Comparison of ENCODE assay signal across 41 mouse cellular contexts in the genomic region with DNA sequence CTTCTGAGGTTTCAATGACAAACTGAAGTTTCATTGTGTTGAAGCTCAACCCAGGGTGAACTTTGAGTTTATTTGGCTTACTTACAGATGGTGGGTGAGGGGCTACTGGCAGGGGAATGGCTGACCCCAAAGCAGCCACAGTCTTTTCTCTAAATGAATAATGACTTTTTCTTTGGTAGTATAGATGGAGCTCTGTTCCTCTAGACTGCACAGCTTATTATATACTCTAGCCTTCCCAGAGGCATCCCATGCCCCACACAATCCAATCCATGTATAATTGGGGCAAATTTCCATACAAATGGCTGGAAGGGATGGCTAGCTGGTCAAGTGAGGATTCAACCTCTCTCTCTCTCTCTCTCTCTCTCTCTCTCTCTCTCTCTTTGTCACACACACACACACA. TPM values are rescaled to one million over a fixed set of nuclear protein-coding genes. Genes with fewer than 3 reads are reported as not detected.
"Had no signal": no experiment of that assay in that cellular context is flagged by ENCODE, and none has a peak within 500 bp of the region (broad histone marks: within the 10 kb centered on the region; RNA-seq: fewer than 3 reads in every experiment).

No protein-coding gene starts in this region.

- H3K27me3 ChIP-seq: heart, embryonic 12.5 days; hindbrain, embryonic 13.5 days; hindbrain, embryonic 15.5 days; kidney, embryonic 15.5 days; limb, embryonic 13.5 days; limb, embryonic 15.5 days had no signal

- ATAC-seq: hindbrain, postnatal 0 days had no signal

- H3K4me1 ChIP-seq: heart, embryonic 10.5 days; heart, embryonic 12.5 days; hindbrain, embryonic 13.5 days; hindbrain, embryonic 15.5 days; kidney, embryonic 15.5 days; limb, embryonic 13.5 days; limb, embryonic 15.5 days had no signal

- DNase-seq: gastrocnemius, postnatal 14 days; gastrocnemius, postnatal 36 days; heart, adult 18-20 months; heart, postnatal 10 days; kidney, adult 11 months; kidney, adult 2 months; kidney, adult 9 months; kidney, postnatal 14 days; kidney, postnatal 36 days; layer of hippocampus, adult 9-11 months; layer of hippocampus, postnatal 36 days; left cerebral cortex, postnatal 4 days had no signal

- H3K9ac ChIP-seq: heart, embryonic 12.5 days; hindbrain, embryonic 13.5 days; hindbrain, embryonic 15.5 days; kidney, embryonic 15.5 days; limb, embryonic 13.5 days; limb, embryonic 15.5 days had no signal

- H3K27ac ChIP-seq: heart, embryonic 10.5 days; hindbrain, embryonic 13.5 days; hindbrain, embryonic 15.5 days; hindbrain, postnatal 0 days; kidney, embryonic 15.5 days; kidney, postnatal 0 days; limb, embryonic 13.5 days; limb, embryonic 15.5 days had no signal

- H3K4me3 ChIP-seq: heart, embryonic 10.5 days; heart, embryonic 12.5 days; hindbrain, embryonic 13.5 days; hindbrain, embryonic 15.5 days; kidney, embryonic 15.5 days; limb, embryonic 13.5 days; limb, embryonic 15.5 days had no signal

- H3K9me3 ChIP-seq: heart, embryonic 10.5 days; hindbrain, embryonic 13.5 days; hindbrain, embryonic 15.5 days; kidney, embryonic 15.5 days; limb, embryonic 13.5 days; limb, embryonic 15.5 days had no signal

- H3K4me2 ChIP-seq: heart, embryonic 12.5 days; hindbrain, embryonic 13.5 days; hindbrain, embryonic 15.5 days; kidney, embryonic 15.5 days; limb, embryonic 13.5 days; limb, embryonic 15.5 days; liver, embryonic 11.5 days had no signal

- H3K36me3 ChIP-seq: heart, embryonic 10.5 days; heart, embryonic 12.5 days; hindbrain, embryonic 13.5 days; hindbrain, embryonic 15.5 days; kidney, embryonic 15.5 days; limb, embryonic 13.5 days; limb, embryonic 15.5 days had no signal

RNA-seq across cellular contexts. Expression of a gene that starts 4.1 kb away (rescaled TPM):
- total RNA-seq: gastrocnemius, adult 18-20 months; gastrocnemius, adult 8-10 months; gastrocnemius, postnatal 14 days; gastrocnemius, postnatal 36 days; heart, adult 18-20 months; heart, adult 8-10 months; heart, postnatal 10 days; heart, postnatal 25 days; hematopoietic stem cell, adult 5-6 weeks; hindbrain, postnatal 0 days; layer of hippocampus, adult 18-20 months; layer of hippocampus, adult 8-10 months; layer of hippocampus, postnatal 14 days; layer of hippocampus, postnatal 36 days; left cerebral cortex, adult 18-20 months; left cerebral cortex, adult 8-10 months; left cerebral cortex, postnatal 10 days; left cerebral cortex, postnatal 25 days; left cerebral cortex, postnatal 4 days had no signal
- polyA plus RNA-seq: gonadal fat pad, adult 2 months; heart, embryonic 10.5 days; heart, embryonic 12.5 days; heart, embryonic 14.5 days; heart, embryonic 16.5 days; hindbrain, embryonic 11.5 days; hindbrain, embryonic 13.5 days; hindbrain, embryonic 15.5 days; hindbrain, postnatal 0 days; intestine, embryonic 14.5 days; kidney, adult 2 months; kidney, embryonic 15.5 days; kidney, postnatal 0 days; large intestine, adult 2 months; limb, embryonic 11.5 days; limb, embryonic 13.5 days; limb, embryonic 15.5 days; liver, embryonic 11.5 days had no signal

RNA-seq across cellular contexts. Expression of a gene that starts 4.2 kb away (rescaled TPM):
- total RNA-seq: gastrocnemius, adult 18-20 months; gastrocnemius, adult 8-10 months; gastrocnemius, postnatal 14 days; gastrocnemius, postnatal 36 days; heart, adult 18-20 months; heart, adult 8-10 months; heart, postnatal 10 days; heart, postnatal 25 days; hematopoietic stem cell, adult 5-6 weeks; hindbrain, postnatal 0 days; layer of hippocampus, adult 18-20 months; layer of hippocampus, adult 8-10 months; layer of hippocampus, postnatal 14 days; layer of hippocampus, postnatal 36 days; left cerebral cortex, adult 18-20 months; left cerebral cortex, adult 8-10 months; left cerebral cortex, postnatal 10 days; left cerebral cortex, postnatal 25 days; left cerebral cortex, postnatal 4 days had no signal
- polyA plus RNA-seq: gonadal fat pad, adult 2 months; heart, embryonic 10.5 days; heart, embryonic 12.5 days; heart, embryonic 14.5 days; heart, embryonic 16.5 days; hindbrain, embryonic 11.5 days; hindbrain, embryonic 13.5 days; hindbrain, embryonic 15.5 days; hindbrain, postnatal 0 days; intestine, embryonic 14.5 days; kidney, adult 2 months; kidney, embryonic 15.5 days; kidney, postnatal 0 days; large intestine, adult 2 months; limb, embryonic 11.5 days; limb, embryonic 13.5 days; limb, embryonic 15.5 days; liver, embryonic 11.5 days had no signal

RNA-seq across cellular contexts. Expression of a gene that starts 35.7 kb away (rescaled TPM):
- total RNA-seq: gastrocnemius, postnatal 14 days; heart, adult 18-20 months; heart, adult 8-10 months; heart, postnatal 10 days; heart, postnatal 25 days; hematopoietic stem cell, adult 5-6 weeks; hindbrain, postnatal 0 days; layer of hippocampus, adult 18-20 months; layer of hippocampus, adult 8-10 months; layer of hippocampus, postnatal 14 days; layer of hippocampus, postnatal 36 days; left cerebral cortex, adult 18-20 months; left cerebral cortex, adult 8-10 months; left cerebral cortex, postnatal 10 days; left cerebral cortex, postnatal 25 days; left cerebral cortex, postnatal 4 days had no signal
- polyA plus RNA-seq: heart, embryonic 10.5 days; heart, embryonic 12.5 days; heart, embryonic 14.5 days; heart, embryonic 16.5 days; hindbrain, embryonic 11.5 days; hindbrain, embryonic 13.5 days; hindbrain, embryonic 15.5 days; hindbrain, postnatal 0 days; intestine, embryonic 14.5 days; kidney, embryonic 15.5 days; limb, embryonic 11.5 days; limb, embryonic 13.5 days; limb, embryonic 15.5 days; liver, embryonic 11.5 days had no signal

RNA-seq across cellular contexts. Expression of a gene that starts 36.0 kb away (rescaled TPM):
- total RNA-seq: gastrocnemius, adult 18-20 months; gastrocnemius, adult 8-10 months; gastrocnemius, postnatal 14 days; gastrocnemius, postnatal 36 days; heart, adult 18-20 months; heart, adult 8-10 months; heart, postnatal 10 days; heart, postnatal 25 days; hematopoietic stem cell, adult 5-6 weeks; hindbrain, postnatal 0 days; layer of hippocampus, adult 18-20 months; layer of hippocampus, adult 8-10 months; layer of hippocampus, postnatal 14 days; layer of hippocampus, postnatal 36 days; left cerebral cortex, adult 18-20 months; left cerebral cortex, adult 8-10 months; left cerebral cortex, postnatal 10 days; left cerebral cortex, postnatal 25 days; left cerebral cortex, postnatal 4 days had no signal
- polyA plus RNA-seq: gonadal fat pad, adult 2 months; heart, embryonic 10.5 days; heart, embryonic 12.5 days; heart, embryonic 14.5 days; heart, embryonic 16.5 days; hindbrain, embryonic 11.5 days; hindbrain, embryonic 13.5 days; hindbrain, embryonic 15.5 days; hindbrain, postnatal 0 days; intestine, embryonic 14.5 days; kidney, adult 2 months; kidney, embryonic 15.5 days; kidney, postnatal 0 days; large intestine, adult 2 months; limb, embryonic 11.5 days; limb, embryonic 13.5 days; limb, embryonic 15.5 days; liver, embryonic 11.5 days had no signal

RNA-seq across cellular contexts. Expression of a gene that starts 54.1 kb away (rescaled TPM):
- total RNA-seq: hematopoietic stem cell, adult 5-6 weeks had no signal
- polyA plus RNA-seq: heart, embryonic 10.5 days; kidney, embryonic 15.5 days; limb, embryonic 11.5 days; liver, embryonic 11.5 days had no signal
